Mouse (Mus musculus) MEL (cell line): ENCODE data around the gene Fcrl1. TPM values are rescaled to one million over a fixed set of nuclear protein-coding genes. Genes with fewer than 3 reads are reported as not detected.

Experiments
- DNase-seq: peaks from one replicate; pipeline ENCODE4 v3.0.0; 2011; ENCODE audit warnings: low read depth, low spot score
- H3K27ac ChIP-seq: 2 replicates; pipeline ENCODE4 v1.5.1; 2012; ENCODE audit warnings: low read depth, mild to moderate bottlenecking, control low read depth, low read length, moderate library complexity; ENCODE audit not compliant: control insufficient read depth
- H3K27me3 ChIP-seq, 2 experiments: fragments of 150-350 bp in 1 of 2; sonication (generic) in 1 of 2; 2 replicates each; pipeline ENCODE4 v1.6.1; 2012; ENCODE audit warnings: low read length in 2 of 2, mild to moderate bottlenecking in 2 of 2, improper control_type of control experiment in 1 of 2, moderate library complexity in 1 of 2; ENCODE audit not compliant: insufficient read depth in 2 of 2, control insufficient read depth in 1 of 2
- H3K36me3 ChIP-seq, 2 experiments: 2 replicates each; pipeline ENCODE4 v1.6.1; 2012 to 2014; ENCODE audit warnings: low read length in 2 of 2, improper control_type of control experiment in 1 of 2, inconsistent platforms in 1 of 2, mild to moderate bottlenecking in 1 of 2; ENCODE audit not compliant: insufficient read depth in 2 of 2, control insufficient read depth in 1 of 2
- H3K4me1 ChIP-seq, 2 experiments: fragments of 150-350 bp in 1 of 2; sonication (generic) in 1 of 2; 2 replicates each; pipeline ENCODE4 v1.6.1; 2012; ENCODE audit warnings: low read length in 2 of 2, improper control_type of control experiment in 1 of 2, mild to moderate bottlenecking in 1 of 2; ENCODE audit not compliant: insufficient read depth in 2 of 2, control insufficient read depth in 1 of 2
- H3K4me3 ChIP-seq, 2 experiments: fragments of 150-350 bp in 1 of 2; sonication (generic) in 1 of 2; 2 replicates each; pipeline ENCODE4 v1.5.1; 2012; ENCODE audit warnings: low read depth in 2 of 2, low read length in 2 of 2, mild to moderate bottlenecking in 2 of 2, moderate library complexity in 2 of 2, control low read depth in 1 of 2, improper control_type of control experiment in 1 of 2; ENCODE audit not compliant: control insufficient read depth in 1 of 2, insufficient read depth in 1 of 2
- H3K79me2 ChIP-seq: 2 replicates; pipeline ENCODE4 v1.6.1; 2012; ENCODE audit warnings: mild to moderate bottlenecking, low read length, moderate library complexity; ENCODE audit not compliant: control insufficient read depth, poor library complexity, insufficient read depth
- H3K9ac ChIP-seq: 2 replicates; pipeline ENCODE4 v1.6.1; 2012; ENCODE audit warnings: low read depth, mild to moderate bottlenecking, control low read depth, low read length, moderate library complexity; ENCODE audit not compliant: control insufficient read depth, poor library complexity, severe bottlenecking
- H3K9me3 ChIP-seq: fragments of 150-350 bp; sonication (generic); replicated peaks from 2 replicates; pipeline ENCODE4 v1.6.1; 2012; ENCODE audit warnings: mild to moderate bottlenecking, low read length, improper control_type of control experiment, moderate library complexity; ENCODE audit not compliant: insufficient read depth
- CHD2 ChIP-seq: IDR thresholded peaks from 2 replicates; pipeline ENCODE4 v1.6.1; 2011; ENCODE audit warnings: low read length, improper control_type of control experiment
- CTCF ChIP-seq, 3 experiments: IDR thresholded peaks in 2 of 3; conservative IDR thresholded peaks in 1 of 3; 2 replicates each; pipeline ENCODE4 v1.5.1; 2011 to 2012; ENCODE audit warnings: low read length in 3 of 3, low read depth in 2 of 3, mild to moderate bottlenecking in 2 of 3, improper control_type of control experiment in 1 of 3, inconsistent platforms in 1 of 3, mixed read lengths in 1 of 3, moderate library complexity in 1 of 3; ENCODE audit not compliant: control insufficient read depth in 1 of 3, insufficient read depth in 1 of 3, poor library complexity in 1 of 3, severe bottlenecking in 1 of 3
- ELF1 ChIP-seq: IDR thresholded peaks from 2 replicates; pipeline ENCODE4 v1.6.1; 2014; ENCODE audit warnings: low read depth, mild to moderate bottlenecking, inconsistent platforms, low read length, improper control_type of control experiment, moderate library complexity
- ETS1 ChIP-seq: IDR thresholded peaks from 2 replicates; pipeline ENCODE4 v1.6.1; 2012; ENCODE audit warnings: low read depth, mild to moderate bottlenecking, inconsistent platforms, low read length, improper control_type of control experiment, moderate library complexity
- GABPA ChIP-seq: IDR thresholded peaks from 2 replicates; pipeline ENCODE4 v1.6.1; 2012; ENCODE audit warnings: low read depth, mild to moderate bottlenecking, inconsistent platforms, low read length, improper control_type of control experiment, moderate library complexity
- GATA1 ChIP-seq: IDR thresholded peaks from 2 replicates; pipeline ENCODE4 v1.6.1; 2011; ENCODE audit warnings: low read depth, low read length, improper control_type of control experiment
- HCFC1 ChIP-seq: IDR thresholded peaks from 2 replicates; pipeline ENCODE4 v1.6.1; 2012; ENCODE audit warnings: low read depth, mild to moderate bottlenecking, inconsistent platforms, low read length, improper control_type of control experiment, moderate library complexity
- JUND ChIP-seq: IDR thresholded peaks from 2 replicates; pipeline ENCODE4 v1.6.1; 2011; ENCODE audit warnings: low read depth, mild to moderate bottlenecking, improper control_type of control experiment, low read length
- MAFK ChIP-seq: IDR thresholded peaks from 2 replicates; pipeline ENCODE4 v1.6.1; 2011; ENCODE audit warnings: low read depth, mild to moderate bottlenecking, low read length, improper control_type of control experiment, borderline replicate concordance
- MAZ ChIP-seq: IDR thresholded peaks from 2 replicates; pipeline ENCODE4 v1.6.1; 2012; ENCODE audit warnings: low read depth, mild to moderate bottlenecking, inconsistent platforms, low read length, improper control_type of control experiment
- MEF2A ChIP-seq: IDR thresholded peaks from 2 replicates; pipeline ENCODE4 v1.6.1; 2014; ENCODE audit warnings: low read depth, mild to moderate bottlenecking, inconsistent platforms, low read length, improper control_type of control experiment; ENCODE audit not compliant: poor library complexity, insufficient replicate concordance, severe bottlenecking; ENCODE audit errors: extremely low read depth
- NELFE ChIP-seq: IDR thresholded peaks from 2 replicates; pipeline ENCODE4 v1.6.1; 2011; ENCODE audit warnings: low read depth, low read length, improper control_type of control experiment
- POLR2A ChIP-seq, 2 experiments: IDR thresholded peaks; 2 replicates each; pipeline ENCODE4 v1.6.1; 2011 to 2012; ENCODE audit warnings: low read length in 2 of 2, mild to moderate bottlenecking in 2 of 2, control low read depth in 1 of 2, improper control_type of control experiment in 1 of 2, low read depth in 1 of 2, moderate library complexity in 1 of 2; ENCODE audit not compliant: control insufficient read depth in 1 of 2, insufficient read depth in 1 of 2, poor library complexity in 1 of 2
- RCOR1 ChIP-seq: IDR thresholded peaks from 2 replicates; pipeline ENCODE4 v1.6.1; 2012; ENCODE audit warnings: low read depth, mild to moderate bottlenecking, inconsistent platforms, low read length, improper control_type of control experiment
- SIN3A ChIP-seq: IDR thresholded peaks from 2 replicates; pipeline ENCODE4 v1.6.1; 2012; ENCODE audit warnings: low read length, improper control_type of control experiment, inconsistent platforms
- SMC3 ChIP-seq: IDR thresholded peaks from 2 replicates; pipeline ENCODE4 v1.6.1; 2011; ENCODE audit warnings: low read depth, low read length, improper control_type of control experiment
- TCF12 ChIP-seq: IDR thresholded peaks from 2 replicates; pipeline ENCODE4 v1.6.1; 2014; ENCODE audit warnings: low read depth, mild to moderate bottlenecking, inconsistent platforms, low read length, improper control_type of control experiment, moderate library complexity
- UBTF ChIP-seq: IDR thresholded peaks from 2 replicates; pipeline ENCODE4 v1.6.1; 2012; ENCODE audit warnings: low read depth, mild to moderate bottlenecking, inconsistent platforms, low read length, improper control_type of control experiment, moderate library complexity, borderline replicate concordance; ENCODE audit not compliant: insufficient read depth
- USF1 ChIP-seq: IDR thresholded peaks from 2 replicates; pipeline ENCODE4 v1.6.1; 2014; ENCODE audit warnings: low read depth, mild to moderate bottlenecking, inconsistent platforms, low read length, improper control_type of control experiment, moderate library complexity
- USF2 ChIP-seq, 2 experiments: IDR thresholded peaks; 2 replicates each; pipeline ENCODE4 v1.6.1; 2011 to 2012; ENCODE audit warnings: improper control_type of control experiment in 2 of 2, low read length in 2 of 2, borderline replicate concordance in 1 of 2, inconsistent platforms in 1 of 2, low read depth in 1 of 2, mild to moderate bottlenecking in 1 of 2; ENCODE audit not compliant: insufficient read depth in 1 of 2
- ZMIZ1 ChIP-seq: IDR thresholded peaks from 2 replicates; pipeline ENCODE4 v1.6.1; 2012; ENCODE audit warnings: low read depth, mild to moderate bottlenecking, inconsistent platforms, low read length, improper control_type of control experiment, moderate library complexity
- polyA plus RNA-seq, 2 experiments: library from polyadenylated mRNA; stranded (reverse) in 1 of 2; unstranded in 1 of 2; fragments of >175 nt in 1 of 2; fragments of >200 nt in 1 of 2; gene quantifications; 2 replicates each; pipeline versions ENCODE4 v1.2.1 to v1.2.4; 2012; ENCODE audit warnings: low replicate concordance in 2 of 2, low read depth in 1 of 2; ENCODE audit not compliant: insufficient read length in 2 of 2, insufficient read depth in 1 of 2, missing spikeins in 1 of 2
- total RNA-seq: library from RNA; depleted of rRNA; stranded (reverse); fragments of 300-350 nt; gene quantifications from 2 replicates; pipeline ENCODE4 v1.2.3, GENCODE M21; 2012

Gene Fcrl1
- total and polyA plus RNA-seq, 3 experiments: 0.07 TPM; not detected in 2

- DNase-seq: peak; percentile 36
- no peaks in the 10 kb centered on the region for H3K9me3 ChIP-seq
- peak overlapping the region; percentile 95 for H3K27ac ChIP-seq
- peaks cover 0 to 31% of the 10 kb centered on the region in 2 experiments; a peak in 2 of 4 replicates for H3K4me1 ChIP-seq
- no peak for TF ChIP-seq POLR2A (IDR thresholded peaks at IDR 0.05; ENCODE audit: control insufficient read depth in 1 of 2, insufficient read depth in 1 of 2, low read depth in 1 of 2, low read length in 2 of 2, poor library complexity in 1 of 2)
- no peak for TF ChIP-seq GABPA
- no peak for TF ChIP-seq USF2 (IDR thresholded peaks at IDR 0.05; ENCODE audit: borderline replicate concordance in 1 of 2, insufficient read depth in 1 of 2, low read depth in 1 of 2, low read length in 2 of 2)
- no peak for TF ChIP-seq ETS1
- TF ChIP-seq HCFC1: no peak
- no peak for TF ChIP-seq ELF1
- no peak for TF ChIP-seq CTCF (IDR thresholded peaks at IDR 0.05 in 2 of 3, conservative IDR thresholded peaks at IDR 0.05 in 1 of 3; ENCODE audit: control insufficient read depth in 1 of 3, insufficient read depth in 1 of 3, low read depth in 2 of 3, low read length in 3 of 3, poor library complexity in 1 of 3, severe bottlenecking in 1 of 3)
- no peak for TF ChIP-seq RCOR1
- no peak for TF ChIP-seq GATA1
- no peak for TF ChIP-seq TCF12
- no peak for TF ChIP-seq UBTF
- no peak for TF ChIP-seq MEF2A
- no peak for TF ChIP-seq ZMIZ1
- no peak; the same call in 1 of the 2 replicates for TF ChIP-seq CHD2
- no peak for TF ChIP-seq SIN3A
- no peak for TF ChIP-seq NELFE
- H3K27me3 ChIP-seq: no peaks in the 10 kb centered on the region
- H3K9ac ChIP-seq: no peak overlapping the region
- H3K79me2 ChIP-seq: no peaks in the 10 kb centered on the region; the same call in 1 of the 2 replicates
- peaks cover 0 to 18% of the 10 kb centered on the region in 2 experiments; a peak in 2 of 4 replicates for H3K36me3 ChIP-seq
- no peak overlapping the region for H3K4me3 ChIP-seq
Observed at GRCm38 (mm10) chr3:87409196-87409935, 33.2 kb downstream of the Fcrl1 start.

GRCm38 (mm10) chr3:87410605-87411004 is 34.4 kb downstream of the Fcrl1 start:
- H3K9ac ChIP-seq: peak overlapping the region; percentile 59
- H3K27ac ChIP-seq: peak overlapping the region; percentile 95
- no peaks in the 10 kb centered on the region; the same call in 1 of the 2 replicates for H3K79me2 ChIP-seq

More at GRCm38 (mm10) chr3:87410605-87411004, 34.4 kb downstream of the Fcrl1 start:
- H3K4me1 ChIP-seq: peaks cover 0 to 31% of the 10 kb centered on the region in 2 experiments; a peak in 2 of 4 replicates
- no peak for DNase-seq
- H3K9me3 ChIP-seq: no peaks in the 10 kb centered on the region
- H3K4me3 ChIP-seq: peak overlapping the region in 1 of 2 experiments; percentile 28; a peak in 1 of 4 replicates
- no peaks in the 10 kb centered on the region for H3K27me3 ChIP-seq
- TF ChIP-seq SMC3: 0 out of 2 replicates have a peak, but pooled peaks have one; percentile 7
- TF ChIP-seq ETS1: no peak; the same call in 1 of the 2 replicates
- TF ChIP-seq POLR2A (IDR thresholded peaks at IDR 0.05; ENCODE audit: control insufficient read depth in 1 of 2, insufficient read depth in 1 of 2, low read depth in 1 of 2, low read length in 2 of 2, poor library complexity in 1 of 2): peak in 1 of 2 experiments; percentile 42; a peak in 1 of 4 replicates
- TF ChIP-seq JUND: no peak
- 0 out of 2 replicates have a peak, but pooled peaks have one; percentile 16 for TF ChIP-seq ZMIZ1
- TF ChIP-seq MAZ: 0 out of 2 replicates have a peak, but pooled peaks have one; percentile 15
- TF ChIP-seq USF1: no peak
- peak; percentile 94 for TF ChIP-seq MAFK
- peaks cover 0 to 18% of the 10 kb centered on the region in 2 experiments; a peak in 2 of 4 replicates for H3K36me3 ChIP-seq
